Mouse (Mus musculus): ENCODE measurements at regions not wholly inside any gene's neighbourhood (a gene's known extent, or its start where the extent isn't known, plus 50 kb on each side); places are given as distances from the start of the nearest gene placed in this dataset.

- no peak for DNase-seq
Observed at GRCm38 (mm10) chr2:123267036-123267435, 502.0 kb downstream of the Sqor start.

GRCm38 (mm10) chr2:123274866-123275735, 510.1 kb downstream of the Sqor start:
- DNase-seq, result no peak

GRCm38 (mm10) chr2:123275736-123276330, 510.8 kb downstream of the Sqor start:
- no peak for DNase-seq

GRCm38 (mm10) chr2:123311554-123312276, 546.7 kb downstream of the Sqor start:
- DNase-seq, result no peak

- DNase-seq, result peak; percentile 45
Observed at GRCm38 (mm10) chr2:123312277-123312617, 547.2 kb downstream of the Sqor start.

- no peak for DNase-seq
Observed at GRCm38 (mm10) chr2:123320448-123321097, 555.5 kb downstream of the Sqor start.

GRCm38 (mm10) chr2:123323769-123324168, 558.7 kb downstream of the Sqor start:
- no peak for DNase-seq

- DNase-seq, result no peak
Observed at GRCm38 (mm10) chr2:123324896-123325295, 559.9 kb downstream of the Sqor start.

GRCm38 (mm10) chr2:123349625-123350346, 584.7 kb downstream of the Sqor start:
- no peak for DNase-seq

- DNase-seq, result no peak
Observed at GRCm38 (mm10) chr2:123364204-123364603, 599.2 kb downstream of the Sqor start.

- DNase-seq, result no peak
Observed at GRCm38 (mm10) chr2:123366571-123366970, 601.5 kb downstream of the Sqor start.

- DNase-seq, result no peak
Observed at GRCm38 (mm10) chr2:123385622-123386418, 620.8 kb downstream of the Sqor start.

- DNase-seq, result no peak
Observed at GRCm38 (mm10) chr2:123386773-123387604, 622.0 kb downstream of the Sqor start.

GRCm38 (mm10) chr2:123390981-123391380, 625.9 kb downstream of the Sqor start:
- DNase-seq, result no peak

GRCm38 (mm10) chr2:123394296-123394695, 629.3 kb downstream of the Sqor start:
- DNase-seq, result no peak

GRCm38 (mm10) chr2:123397551-123397950, 632.5 kb downstream of the Sqor start:
- no peak for DNase-seq

- no peak for DNase-seq
Observed at GRCm38 (mm10) chr2:123401064-123401463, 636.0 kb downstream of the Sqor start.

- no peak for DNase-seq
Observed at GRCm38 (mm10) chr2:123409075-123409474, 644.0 kb downstream of the Sqor start.

GRCm38 (mm10) chr2:123458034-123458677, 631.6 kb upstream of the Sema6d start:
- DNase-seq, result no peak

- DNase-seq, result no peak
Observed at GRCm38 (mm10) chr2:123473840-123474239, 615.9 kb upstream of the Sema6d start.

Data from liver (tissue).